Mouse (Mus musculus) megakaryocyte, embryonic 14.5 days (primary cell): ENCODE measurements around the gene Apobec4.

ENCODE experiments used
- FLI1 ChIP-seq: IDR thresholded peaks from 2 replicates; pipeline ENCODE4 v1.6.1; 2012; ENCODE audit warnings: low read length, inconsistent platforms, mixed read lengths
- GATA1 ChIP-seq: IDR thresholded peaks from 3 replicates; pipeline ENCODE4 v1.6.1; 2012; ENCODE audit warnings: mixed read lengths, low read length, inconsistent platforms, borderline replicate concordance

DNA sequence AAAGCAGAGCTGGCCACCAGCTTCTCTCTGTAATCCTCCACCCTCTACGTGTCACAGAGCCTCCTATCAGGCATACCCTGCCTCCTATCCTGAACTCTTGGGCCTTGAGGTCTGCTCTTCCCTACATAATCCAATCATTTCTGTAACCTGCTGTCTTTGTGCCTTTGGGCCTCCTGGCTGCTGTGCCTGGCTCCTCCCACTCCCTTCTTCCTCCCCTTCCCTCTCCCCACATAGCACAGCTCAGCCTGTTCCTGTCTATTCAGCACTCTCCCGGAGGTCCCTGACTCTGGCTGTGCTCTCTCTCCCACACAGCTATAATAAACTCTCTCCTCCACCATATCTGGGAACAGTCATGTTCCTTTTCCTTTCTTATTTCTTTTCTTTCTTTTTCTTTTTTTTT lies 49.5 kb downstream of the Apobec4 start, which contains the start of gene Ncf2:
- TF ChIP-seq GATA1 (no peak), FLI1 (no peak)
